Mouse (Mus musculus): ENCODE data around the gene Gm8765. TPM values are rescaled to one million over a fixed set of nuclear protein-coding genes. Genes with fewer than 3 reads are reported as not detected.

The Gm8765 gene
- polyA plus RNA-seq (2017; shearing (Covaris generic)): not detected

GRCm38 (mm10) chr13:50698012-50698411 is at the start of gene Gm8765:
TSS of gene Gm8765 (plus strand) at chr13:50698312.

Other genes with a start within 250 kb of the Gm8765 start
- gene Nutm2, start 231.0 kb upstream of the Gm8765 start, polyA plus RNA-seq (2017; shearing (Covaris generic)): not detected
- not detected for gene Gm904, start 55.1 kb upstream of the Gm8765 start, polyA plus RNA-seq (2017; shearing (Covaris generic))